Mouse (Mus musculus) ES-Bruce4 (cell line): ENCODE measurements at regions not wholly inside any gene's neighbourhood (a gene's known extent, or its start where the extent isn't known, plus 50 kb on each side); places are given as distances from the start of the nearest gene placed in this dataset.

Experiments
- CTCF ChIP-seq: IDR thresholded peaks from one replicate; pipeline ENCODE4 v1.8.1; 2011; ENCODE audit warnings: low read depth, low read length
- POLR2A ChIP-seq: IDR thresholded peaks from one replicate; pipeline ENCODE4 v1.8.1; 2011; ENCODE audit warnings: low read length; ENCODE audit not compliant: insufficient read depth

- TF ChIP-seq POLR2A (no peak), CTCF (no peak)
Observed at GRCm38 (mm10) chr6:4441618-4442167, 62.9 kb upstream of the Col1a2 start.
